Mouse (Mus musculus) midbrain, embryonic 14.5 days (tissue): Measurements from ENCODE around the gene Gm49358. TPM values are rescaled to one million over a fixed set of nuclear protein-coding genes. Genes with fewer than 3 reads are reported as not detected.
A peak's percentile ranks its signal among the peaks of the same experiment; 100 is the strongest.

Experiments used
- ATAC-seq: fragments of 200-750 bp; cut with Nextera tagmentation; 2 replicates; pipeline ENCODE4 v1.8.0; 2017; ENCODE audit warnings: moderate number of reproducible peaks, moderate library complexity; ENCODE audit not compliant: low FRiP score, low TSS enrichment
- DNase-seq: peaks from one replicate; pipeline ENCODE4 v3.0.0-alpha.2; 2015
- H3K27ac ChIP-seq: fragments of 300-500 bp; sonication (generic); replicated peaks from 2 replicates; pipeline ENCODE4 v1.5.1; 2014; ENCODE audit warnings: mild to moderate bottlenecking, low read depth, low read length, moderate library complexity
- H3K27me3 ChIP-seq: fragments of 300-500 bp; sonication (generic); 2 replicates; pipeline ENCODE4 v1.6.1; 2014; ENCODE audit warnings: low read length, control low read depth, mixed read lengths; ENCODE audit not compliant: control insufficient read depth, insufficient read depth
- H3K36me3 ChIP-seq: fragments of 300-500 bp; sonication (generic); 2 replicates; pipeline ENCODE4 v1.6.1; 2014; ENCODE audit warnings: low read length, control low read depth; ENCODE audit not compliant: control insufficient read depth, insufficient read depth
- H3K4me1 ChIP-seq: fragments of 300-500 bp; sonication (generic); 2 replicates; pipeline ENCODE4 v1.6.1; 2014; ENCODE audit warnings: mild to moderate bottlenecking, antibody characterized with exemption, low read length, control low read depth; ENCODE audit not compliant: control insufficient read depth, insufficient read depth
- H3K4me2 ChIP-seq: fragments of 300-500 bp; sonication (generic); 2 replicates; pipeline ENCODE4 v1.6.1; 2014; ENCODE audit warnings: mild to moderate bottlenecking, low read length, moderate library complexity
- H3K4me3 ChIP-seq: fragments of 300-500 bp; sonication (generic); replicated peaks from 2 replicates; pipeline ENCODE4 v1.5.1; 2014; ENCODE audit warnings: low read depth, low read length
- H3K9ac ChIP-seq: fragments of 300-500 bp; sonication (generic); replicated peaks from 2 replicates; pipeline ENCODE4 v1.6.1; 2014; ENCODE audit warnings: mild to moderate bottlenecking, low read length, moderate library complexity
- H3K9me3 ChIP-seq: fragments of 300-500 bp; sonication (generic); 2 replicates; pipeline ENCODE4 v1.6.1; 2016; ENCODE audit warnings: low read length, control low read depth, mixed read lengths; ENCODE audit not compliant: control insufficient read depth
- WGBS: fragments of 180-500 bp; shearing (Covaris S2); extraction: QIAGEN DNeasy Blood & Tissue Kit; methylation state at CpG from one replicate; pipeline ENCODE4 v1.1.7; 2014; 5-methylcytosine and 5-hydroxymethylcytosine counted together
- polyA plus RNA-seq: library from polyadenylated mRNA; unstranded; fragments of >200 nt; fragmentation: Nextera tagmentation; extraction: Ambion mirVana; gene quantifications from 2 replicates; pipeline ENCODE4 v1.2.1, GENCODE M21; 2014

The Gm49358 gene
- polyA plus RNA-seq: 0.87 TPM in 1 of 2 replicates, not detected in the other

DNA sequence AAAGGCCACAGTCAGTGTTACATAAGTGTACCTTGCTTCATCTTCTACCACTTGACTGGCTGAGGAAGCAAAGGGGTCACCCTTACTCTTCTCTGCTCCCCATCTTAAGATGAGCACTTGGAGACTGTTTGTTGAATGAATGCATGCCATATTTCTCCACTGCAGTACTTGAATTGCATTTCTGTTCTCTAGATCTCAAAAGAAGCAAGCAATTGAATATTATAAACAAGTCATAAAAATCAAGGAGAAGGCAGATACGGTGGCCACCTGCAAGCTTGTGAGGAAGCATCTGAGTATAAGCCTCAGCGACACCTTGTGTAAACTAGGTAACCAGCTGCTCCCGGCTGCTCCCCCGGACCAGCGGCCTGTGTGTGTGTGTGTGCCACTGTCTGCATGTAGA, at the start of gene Gm49358:
Gene Gm49358, plus strand, starts transcription at position 301 of the 400 bp plus-strand sequence.
- Histone ChIP-seq H3K9me3 (no peaks in the 10 kb centered on the region), H3K27me3 (no peaks in the 10 kb centered on the region), H3K27ac (no peak within 1 kb of the TSS), H3K9ac (no peak within 1 kb of the TSS), H3K4me3 (no peak within 1 kb of the TSS), H3K4me1 (0 out of 2 replicates have a peak, but pooled peaks cover 4% of the 10 kb centered on the region), H3K36me3 (no peaks in the 10 kb centered on the region), H3K4me2 (no peak within 1 kb of the TSS)
- ATAC-seq (no peak), DNase-seq (no peak)
- WGBS: 97% methylated on average over 5 of the region's 5 CpGs

DNA sequence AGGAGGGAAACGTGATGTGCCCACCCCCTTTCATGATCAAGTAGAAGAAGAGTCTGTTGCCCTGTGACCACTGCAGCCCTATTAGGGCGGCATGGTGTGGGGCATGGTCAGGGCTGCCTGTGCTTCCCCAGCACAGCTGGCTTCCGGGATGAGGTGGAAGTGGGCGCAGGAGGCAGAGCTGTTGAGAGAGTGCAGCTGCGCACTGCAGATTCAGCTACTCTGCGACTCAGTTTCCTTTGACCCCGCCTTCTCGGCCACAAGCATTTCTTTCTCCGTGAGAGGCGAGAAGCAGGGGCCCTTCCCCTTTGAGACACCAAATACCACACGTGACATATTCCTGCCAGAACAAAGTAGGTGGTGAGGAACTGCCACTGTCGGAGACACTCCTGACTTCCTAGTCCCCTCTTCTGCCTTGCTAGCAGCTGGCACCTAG, 36.2 kb upstream of the Gm49358 start:
- no peak overlapping the region for H3K27ac ChIP-seq
- WGBS: 7% methylated on average over 12 of the region's 12 CpGs

DNA sequence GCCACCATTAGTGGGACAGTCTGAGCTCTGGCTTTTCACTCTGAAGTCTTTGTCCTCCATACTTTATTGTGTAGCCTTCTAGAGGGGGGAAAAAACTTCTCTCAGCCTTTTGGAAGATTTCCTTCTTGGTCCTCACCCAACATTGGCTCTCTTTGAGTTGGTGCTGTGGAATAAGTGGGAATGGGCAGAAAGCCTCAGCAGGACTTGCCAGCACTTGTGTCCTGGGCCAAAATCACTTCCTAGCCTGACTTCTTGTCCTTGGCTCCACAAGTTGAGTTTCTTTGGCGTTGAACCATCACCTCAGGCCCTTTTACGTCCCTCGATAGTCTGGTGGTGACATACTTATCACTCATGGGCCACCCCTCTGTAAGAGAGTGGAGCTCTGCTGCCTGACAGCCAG, 35.6 kb upstream of the Gm49358 start:
- WGBS: 90% methylated on average over 3 of the region's 3 CpGs
- Histone ChIP-seq H3K9ac (no peak overlapping the region), H3K4me1 (peaks cover 5% of the 10 kb centered on the region; the same call in 1 of the 2 replicates), H3K4me2 (no peak overlapping the region; the same call in 1 of the 2 replicates), H3K9me3 (no peaks in the 10 kb centered on the region), H3K27ac (0 out of 2 replicates have a peak overlapping the region, but pooled peaks have one; percentile 37), H3K36me3 (no peaks in the 10 kb centered on the region), H3K27me3 (no peaks in the 10 kb centered on the region), H3K4me3 (no peak overlapping the region)
- ATAC-seq (0 out of 2 replicates have a peak, but pooled peaks have one; percentile 5), DNase-seq (no peak)

More for the DNA sequence above, 36.2 kb upstream of the Gm49358 start:
- Histone ChIP-seq H3K9me3 (no peaks in the 10 kb centered on the region), H3K27me3 (no peaks in the 10 kb centered on the region), H3K36me3 (no peaks in the 10 kb centered on the region), H3K4me2 (peak overlapping the region; percentile 57), H3K9ac (peak overlapping the region; percentile 28), H3K4me1 (peaks cover 5% of the 10 kb centered on the region; the same call in 1 of the 2 replicates), H3K4me3 (peak overlapping the region; percentile 25)
- DNase-seq: peak; percentile 65
- peak; percentile 64; the same call in 1 of the 2 replicates for ATAC-seq

GRCm38 (mm10) chr10:86730823-86731499, 32.8 kb upstream of the Gm49358 start:
- H3K9ac ChIP-seq: peak overlapping the region; percentile 44
- ATAC-seq (no peak), DNase-seq (peak; percentile 91)
- no peak overlapping the region for H3K27ac ChIP-seq
- H3K4me3 ChIP-seq: peak overlapping the region; percentile 40
- no peaks in the 10 kb centered on the region for H3K27me3 ChIP-seq
- WGBS: 11% methylated on average over 22 of the region's 22 CpGs
- H3K4me1 ChIP-seq: peaks cover 5% of the 10 kb centered on the region; the same call in 1 of the 2 replicates
- H3K9me3 ChIP-seq: no peaks in the 10 kb centered on the region
- peak overlapping the region; percentile 67 for H3K4me2 ChIP-seq
- no peaks in the 10 kb centered on the region for H3K36me3 ChIP-seq

DNA sequence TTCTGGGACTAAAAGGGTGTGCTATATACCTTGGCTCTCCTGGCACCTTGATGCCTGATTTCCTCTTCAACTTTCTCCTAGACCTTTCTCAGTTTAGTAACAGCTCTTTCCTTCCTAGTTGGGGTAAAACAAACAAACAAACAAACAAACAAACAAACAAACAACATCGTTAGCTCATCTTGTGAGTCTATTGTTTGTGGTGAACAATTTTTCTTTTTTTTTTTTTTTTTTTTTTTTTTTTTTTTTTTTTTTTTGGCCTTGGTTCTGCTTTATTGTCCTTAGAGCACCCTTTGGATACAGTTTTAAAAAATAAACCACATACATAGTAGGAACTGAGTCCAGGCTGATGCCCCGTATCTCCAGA, 32.3 kb upstream of the Gm49358 start:
- Histone ChIP-seq H3K4me3 (no peak overlapping the region), H3K27ac (no peak overlapping the region), H3K36me3 (no peaks in the 10 kb centered on the region), H3K4me2 (no peak overlapping the region; the same call in 1 of the 2 replicates), H3K4me1 (peaks cover 5% of the 10 kb centered on the region; the same call in 1 of the 2 replicates), H3K9me3 (no peaks in the 10 kb centered on the region), H3K27me3 (no peaks in the 10 kb centered on the region), H3K9ac (no peak overlapping the region)
- 61% methylated on average over 2 of the region's 2 CpGs for WGBS
- ATAC-seq: no peak
- DNase-seq: no peak

- Histone ChIP-seq H3K27me3 (no peaks in the 10 kb centered on the region), H3K27ac (no peak overlapping the region), H3K4me3 (no peak overlapping the region), H3K4me1 (no peaks in the 10 kb centered on the region), H3K9ac (no peak overlapping the region), H3K36me3 (no peaks in the 10 kb centered on the region), H3K4me2 (no peak overlapping the region), H3K9me3 (no peaks in the 10 kb centered on the region)
- DNase-seq: peak; percentile 24
- WGBS: 93% methylated on average over 4 of the region's 4 CpGs
- ATAC-seq: no peak
Observed at GRCm38 (mm10) chr10:86735036-86735435, 28.7 kb upstream of the Gm49358 start.

DNA sequence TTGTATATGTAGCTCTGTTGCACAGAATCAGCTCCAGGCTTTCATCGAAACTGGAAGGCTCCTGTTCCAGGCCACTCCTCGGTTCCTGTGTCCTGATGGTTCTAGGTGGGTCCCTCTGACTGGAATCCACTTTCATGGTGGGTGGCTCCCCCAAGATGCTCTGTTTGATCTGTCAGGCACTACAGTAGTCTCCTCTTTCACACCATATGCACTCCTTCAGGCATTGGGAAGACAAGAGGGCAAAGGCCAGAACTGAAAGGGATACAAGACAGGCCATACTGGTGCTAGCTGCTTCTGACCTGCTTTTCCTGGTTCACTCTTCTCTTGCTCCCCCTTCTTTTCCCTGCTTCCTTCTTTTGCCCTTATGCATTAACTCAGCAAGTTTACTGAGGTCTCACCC, 20.9 kb upstream of the Gm49358 start:
- H3K4me3 ChIP-seq: no peak overlapping the region
- H3K27ac ChIP-seq: no peak overlapping the region
- ATAC-seq (no peak), DNase-seq (no peak)
- 94% methylated on average over 2 of the region's 2 CpGs for WGBS
- H3K9me3 ChIP-seq: no peaks in the 10 kb centered on the region
- H3K9ac ChIP-seq: no peak overlapping the region
- H3K4me2 ChIP-seq: no peak overlapping the region
- no peaks in the 10 kb centered on the region for H3K27me3 ChIP-seq
- H3K4me1 ChIP-seq: no peaks in the 10 kb centered on the region
- no peaks in the 10 kb centered on the region for H3K36me3 ChIP-seq

- Histone ChIP-seq H3K36me3 (no peaks in the 10 kb centered on the region), H3K27ac (no peak overlapping the region), H3K4me3 (no peak overlapping the region), H3K4me1 (no peaks in the 10 kb centered on the region), H3K9me3 (no peaks in the 10 kb centered on the region), H3K27me3 (no peaks in the 10 kb centered on the region), H3K4me2 (no peak overlapping the region), H3K9ac (no peak overlapping the region)
- WGBS: 89% methylated on average over 7 of the region's 7 CpGs
- no peak for ATAC-seq
- DNase-seq: no peak
Observed at GRCm38 (mm10) chr10:86744306-86744705, 19.5 kb upstream of the Gm49358 start.
